9 mouse cellular contexts compared by ENCODE assay signal in genomic region chr12:112449144-112449827, GRCm38 (mm10). TPM values are rescaled to one million over a fixed set of nuclear protein-coding genes. Genes with fewer than 3 reads are reported as not detected.
DNase-seq lines count a peak whose midpoint lies in the region; ATAC-seq and TF ChIP-seq lines count a peak whose summit lies in the region.
"Had no signal": no experiment of that assay in that cellular context is flagged by ENCODE, and none has a peak within 500 bp of the region (broad histone marks: within the 10 kb centered on the region; RNA-seq: fewer than 3 reads in every experiment).

No protein-coding gene starts in this region.

- H3K4me3 ChIP-seq in heart, adult 2 months: no peak overlapping the region
- H3K4me3 ChIP-seq in heart, embryonic 10.5 days: no peak overlapping the region

- no peak overlapping the region for H3K9ac ChIP-seq in heart, adult 2 months (ENCODE audit: low read depth, low read length)
- H3K9ac ChIP-seq: liver, embryonic 14.5 days had no signal

- H3K9me3 ChIP-seq in heart, embryonic 10.5 days: peaks cover 13% of the 10 kb centered on the region; the same call in 1 of the 2 replicates

- peak in 1 of 2 experiments; percentile 23 for DNase-seq in heart, adult 2 months
- DNase-seq in heart, embryonic 10.5 days (ENCODE audit: low spot score): no peak
- DNase-seq in CD4-positive helper T cell, adult 2 months (ENCODE audit: low read depth, low spot score): peak; percentile 79
- peak; percentile 42 for DNase-seq in lung, postnatal 36 days
- no peak for DNase-seq in B cell, adult 2 months
- no peak for DNase-seq in left cerebral cortex, postnatal 4 days
- DNase-seq in cerebellum, adult 11-12 months: no peak

- no peaks in the 10 kb centered on the region for H3K27me3 ChIP-seq in heart, adult 2 months (ENCODE audit: control insufficient read depth, insufficient read depth, low read length)
- H3K27me3 ChIP-seq in heart, embryonic 10.5 days (ENCODE audit: insufficient read depth, poor library complexity, severe bottlenecking): no peaks in the 10 kb centered on the region

- no peak for TF ChIP-seq EP300 in heart, adult 2 months (IDR thresholded peaks at IDR 0.05; ENCODE audit: insufficient read depth, low read depth, low read length)

- TF ChIP-seq CTCF in heart, adult 2 months (IDR thresholded peaks at IDR 0.05): no peak

- ATAC-seq in hematopoietic stem cell, adult 5-6 weeks (replicated peaks in 1 of 2; ENCODE audit: insufficient read depth in 1 of 2, low FRiP score in 2 of 2, low TSS enrichment in 1 of 2, low read depth in 1 of 2, poor library complexity in 2 of 2, severe bottlenecking in 2 of 2): peak; percentile 35 to 53; a peak in 2 of 4 replicates

- WGBS in heart, adult 2 months: 43% methylated on average over 18 of the region's 18 CpGs
- WGBS in heart, embryonic 10.5 days: 63% methylated on average over 18 of the region's 18 CpGs

- peak overlapping the region; percentile 86 for H3K27ac ChIP-seq in heart, adult 2 months
- no peak overlapping the region for H3K27ac ChIP-seq in heart, embryonic 10.5 days
- H3K27ac ChIP-seq: liver, embryonic 14.5 days had no signal

- peaks cover 9% of the 10 kb centered on the region for H3K4me1 ChIP-seq in heart, adult 2 months (ENCODE audit: control insufficient read depth, insufficient read depth, low read length)
- no peaks in the 10 kb centered on the region for H3K4me1 ChIP-seq in heart, embryonic 10.5 days

- no peaks in the 10 kb centered on the region for H3K36me3 ChIP-seq in heart, adult 2 months (ENCODE audit: control insufficient read depth, insufficient read depth, low read length)
- H3K36me3 ChIP-seq in heart, embryonic 10.5 days: no peaks in the 10 kb centered on the region

- no peaks in the 10 kb centered on the region for H3K79me2 ChIP-seq in heart, adult 2 months (replicated peaks; ENCODE audit: control insufficient read depth, insufficient read depth, low read length)

- no peak for TF ChIP-seq POLR2A in heart, adult 2 months (IDR thresholded peaks at IDR 0.05; ENCODE audit: insufficient read depth, low read depth, low read length)

- intact Hi-C loops in heart, adult 2 months (cut with DNase I): loop anchor here (5.0 kb wide), 1 partner anchor 37 kb away; no protein-coding TSS in a partner anchor
- intact Hi-C loops in left cerebral cortex, postnatal 4 days (cut with DNase I): no loop called here

RNA-seq across cellular contexts. Expression of gene A530016L24Rik, which starts 40.0 kb away (rescaled TPM):
- 10 to 100 TPM; 34.7 to 38.6 TPM for total RNA-seq in heart, adult 2 months (2021)
- 52.9 and 63.1 TPM in 2 replicates for polyA plus RNA-seq in heart, adult 2 months (2012; rRNA removed)
- polyA plus RNA-seq in heart, embryonic 10.5 days (2016; fragmentation: Nextera tagmentation; extraction: Ambion mirVana): 5.6 and 12.4 TPM in 2 replicates
- not detected in 2 replicates for total RNA-seq in hematopoietic stem cell, adult 5-6 weeks (2017)
- total RNA-seq in left cerebral cortex, postnatal 4 days (2021): under 1 TPM; 0.74 to 0.95 TPM

Comparison
In these comparisons a context has a peak if more than half of its experiments do, and no peak if none do; other contexts are left out.
1. DNase-seq: peak in CD4-positive helper T cell, adult 2 months (single experiment) and lung, postnatal 36 days (single experiment); none in heart, embryonic 10.5 days (single experiment), B cell, adult 2 months (0 of 2), left cerebral cortex, postnatal 4 days (single experiment) and cerebellum, adult 11-12 months (single experiment).
2. RNA of gene A530016L24Rik, which starts 40.0 kb away (total RNA-seq): 34.7 to 38.6 TPM in heart, adult 2 months; 0.74 to 0.95 TPM in left cerebral cortex, postnatal 4 days and not detected in hematopoietic stem cell, adult 5-6 weeks; every median in the first group is over 10 times any median in the second.